Mouse (Mus musculus) spleen, postnatal 36 days (tissue): ENCODE measurements around the gene 4930452B06Rik.
"Not testable (repeated sequence)": the region's sequence is repeated elsewhere in the genome, so short reads cannot be mapped to it uniquely, and the experiment has no call there.

Experiments used
- DNase-seq, 2 experiments: peaks; one replicate each; pipeline ENCODE4 v3.0.0; 2022; ENCODE audit warnings: low spot score in 2 of 2, mixed read lengths in 1 of 2

The 4930452B06Rik gene

DNA sequence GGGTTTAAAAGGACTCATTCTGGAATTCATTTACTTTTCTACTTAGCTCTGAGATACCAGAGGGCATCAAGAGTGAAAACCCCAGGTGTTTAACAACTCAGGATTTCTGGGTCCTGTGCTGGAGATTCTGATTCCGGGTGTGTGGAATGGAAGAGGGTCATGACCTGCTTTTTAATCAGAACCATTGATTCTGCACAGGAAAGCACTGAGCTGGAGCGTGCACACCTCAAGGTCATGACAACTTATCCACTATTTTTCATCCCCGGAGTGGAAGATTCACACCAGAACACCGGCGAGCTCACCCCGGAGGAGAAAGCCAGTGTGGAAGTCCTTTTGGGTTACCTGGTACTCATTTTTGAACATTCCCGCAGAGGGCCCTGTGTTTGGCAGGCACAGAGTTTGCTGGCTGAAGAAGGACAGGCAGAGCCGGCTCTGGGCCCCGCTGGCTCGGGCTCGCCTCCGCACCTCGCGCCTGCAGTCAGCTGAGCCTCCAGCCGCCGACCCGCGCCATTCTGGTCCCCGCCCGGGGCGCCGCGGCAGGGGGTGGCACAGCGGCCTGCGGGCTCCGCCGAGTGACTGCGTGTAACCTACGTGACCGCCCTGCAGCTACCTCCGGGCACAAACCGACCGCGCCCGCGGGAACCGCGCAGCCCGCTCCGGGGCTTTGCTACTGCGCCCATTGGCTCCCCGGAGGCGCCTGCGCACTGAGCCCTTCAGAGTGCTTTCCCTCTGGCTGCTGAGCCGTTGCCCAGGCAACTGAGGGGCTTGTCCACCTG, at the start of gene 4930452B06Rik:
Gene 4930452B06Rik (minus strand): TSS at position 605 of the 776 bp plus-strand sequence.
- peak; percentile 8 for DNase-seq

DNA sequence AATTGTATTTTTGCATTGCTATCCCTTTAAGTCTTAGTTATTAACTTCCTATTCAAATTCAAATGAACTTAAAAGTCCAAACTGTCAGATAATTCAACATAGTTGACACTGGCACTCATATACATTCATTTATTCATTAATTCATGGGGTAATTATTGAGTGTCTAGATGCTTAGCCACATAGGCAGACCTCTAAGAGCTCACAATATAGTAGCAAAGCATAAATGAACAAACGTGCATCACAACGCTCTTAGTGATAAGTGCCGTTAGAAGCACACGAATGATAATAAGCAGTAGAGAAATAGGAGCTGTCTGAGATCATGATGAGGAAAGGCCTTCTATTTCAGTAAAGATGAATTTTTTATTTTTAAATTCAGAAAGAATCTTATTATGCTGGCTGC, 46.6 kb upstream of the 4930452B06Rik start:
- no peak for DNase-seq

DNA sequence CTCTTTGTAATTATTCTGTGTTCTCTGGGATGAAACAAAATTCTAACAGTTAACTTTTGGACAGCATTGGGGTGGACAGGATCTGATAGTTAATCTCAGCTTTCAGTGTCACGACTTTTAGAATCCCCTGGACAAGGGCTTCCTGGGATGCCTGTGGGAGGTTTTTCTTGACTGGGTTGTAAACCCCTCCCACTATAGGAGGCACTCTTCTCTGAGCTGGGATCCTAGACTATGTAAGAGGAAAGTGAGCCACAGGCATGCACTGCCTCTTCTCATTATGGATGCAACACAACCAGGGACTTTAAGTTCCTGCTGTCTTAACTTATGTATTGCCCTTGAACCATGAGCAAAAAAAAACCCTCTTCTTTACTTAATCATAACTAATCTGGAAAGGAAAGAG, 23.4 kb upstream of the 4930452B06Rik start:
- no peak for DNase-seq

DNA sequence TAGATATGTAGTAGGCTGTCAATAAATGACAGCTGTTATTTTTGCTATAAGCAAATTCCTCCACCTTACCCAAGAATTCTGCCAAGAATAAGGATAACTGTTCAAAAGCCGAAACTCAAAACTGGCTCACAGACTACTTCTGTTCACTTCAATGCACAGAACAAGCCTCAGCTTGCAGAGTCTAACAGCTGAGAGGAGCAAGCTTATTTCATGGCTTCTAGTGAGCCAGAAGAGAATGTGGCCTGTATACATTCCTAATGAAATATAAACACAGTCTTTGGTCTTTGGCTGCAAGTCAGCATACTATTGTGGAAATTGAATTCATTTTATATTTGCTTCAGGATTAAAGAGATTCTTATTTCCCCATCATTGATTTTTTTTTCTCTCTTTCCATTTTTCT, 22.4 kb upstream of the 4930452B06Rik start:
- no peak for DNase-seq

DNA sequence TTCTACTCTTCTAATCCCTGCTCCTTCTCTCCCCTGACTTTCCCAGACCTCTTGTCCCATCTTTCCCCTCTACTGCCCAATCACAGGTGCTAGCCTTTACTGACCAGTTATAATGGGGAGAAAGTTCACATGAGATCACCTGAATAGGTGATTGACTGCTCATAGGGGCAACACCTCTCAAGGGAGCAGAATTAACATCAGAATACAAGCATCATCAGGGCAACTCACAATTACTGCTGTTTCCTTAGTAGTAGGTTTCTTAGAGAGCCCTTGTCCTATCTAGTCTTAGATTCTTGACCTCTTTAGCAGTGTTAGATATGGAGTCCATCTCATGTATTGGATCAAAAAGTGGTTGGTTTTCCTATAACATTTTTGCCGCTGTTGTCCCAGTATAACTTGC, 20.1 kb upstream of the 4930452B06Rik start:
- no peak for DNase-seq

DNA sequence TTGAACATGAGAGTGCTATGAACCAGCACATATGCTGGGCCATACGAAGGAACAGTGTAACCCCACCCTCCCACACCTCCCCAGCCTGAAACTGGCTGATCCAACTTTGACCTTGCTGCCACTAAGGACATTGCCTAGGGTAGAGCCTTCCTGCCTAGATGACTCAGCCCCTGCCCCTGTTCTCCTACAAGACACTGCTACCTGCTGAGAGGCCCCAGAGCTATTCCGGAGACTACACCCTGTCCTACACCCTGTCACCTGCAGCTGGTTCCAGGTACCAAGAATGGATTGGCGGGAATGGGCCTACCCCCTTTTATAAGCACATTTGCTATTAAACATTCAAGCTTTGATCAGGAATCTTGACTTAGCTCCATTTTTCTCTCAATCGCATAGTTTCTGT, 13.9 kb upstream of the 4930452B06Rik start:
- DNase-seq: no peak

DNA sequence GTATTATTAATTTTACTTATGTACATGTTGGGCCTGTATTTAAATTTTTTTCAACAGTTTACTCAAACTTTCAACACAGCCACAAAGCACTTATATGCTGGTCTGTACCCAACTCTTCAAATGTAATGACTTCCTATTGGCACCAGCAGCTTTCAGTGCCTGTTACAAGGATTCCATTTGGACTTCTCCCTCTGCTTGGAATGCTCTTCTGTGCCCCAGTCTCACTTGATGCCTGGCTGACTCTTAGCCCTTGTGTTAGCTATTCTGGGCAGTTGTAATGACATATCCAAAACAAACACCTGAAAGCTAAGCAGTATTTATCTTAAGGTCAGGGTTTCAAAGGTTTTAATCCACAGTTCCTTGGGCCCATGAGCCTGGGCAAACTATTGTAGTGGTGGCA, 5.7 kb downstream of the 4930452B06Rik start:
- no peak for DNase-seq

- DNase-seq: no peak
These were observed 24.3 kb downstream of the 4930452B06Rik start for GRCm38 (mm10) chr14:8641650-8642279.

DNA sequence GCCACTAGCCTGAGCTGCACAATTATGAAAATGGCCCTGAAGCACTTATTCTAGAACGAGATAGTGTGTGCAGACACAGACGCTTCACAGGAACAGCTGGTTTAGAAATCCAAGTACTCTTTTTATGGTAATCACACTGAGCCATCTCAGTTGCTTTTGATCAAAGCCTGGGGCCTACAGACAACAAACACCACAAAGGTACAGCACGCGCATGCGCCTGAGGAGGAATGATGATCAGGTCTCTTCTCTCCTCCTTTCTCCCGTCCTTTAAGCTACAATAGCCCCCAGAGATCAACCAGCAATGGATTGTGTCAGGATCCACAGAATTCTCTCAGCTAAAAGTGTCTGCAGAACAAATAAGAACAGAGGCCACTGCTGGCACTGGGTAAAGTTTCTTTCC, 33.8 kb downstream of the 4930452B06Rik start:
- no peak for DNase-seq

DNA sequence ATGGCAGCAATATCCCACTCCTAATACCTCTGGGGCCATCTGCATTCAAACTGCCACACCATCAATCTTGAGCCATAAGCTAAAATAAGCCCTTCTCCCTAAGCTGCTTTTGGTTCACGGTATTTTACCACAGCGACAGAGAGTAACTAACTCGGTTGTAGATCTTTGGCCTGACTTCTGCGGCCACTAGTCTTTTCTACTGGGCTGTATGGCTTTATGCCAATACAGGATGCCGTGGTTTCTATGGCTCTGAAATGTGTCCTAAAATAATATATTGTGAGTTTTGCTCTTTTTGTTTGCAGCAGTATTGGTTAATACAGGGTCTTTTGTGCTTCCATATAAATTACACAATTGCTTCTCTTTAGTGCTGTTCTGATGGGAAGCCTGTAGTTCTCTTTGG, 37.6 kb downstream of the 4930452B06Rik start:
- DNase-seq: no peak

DNA sequence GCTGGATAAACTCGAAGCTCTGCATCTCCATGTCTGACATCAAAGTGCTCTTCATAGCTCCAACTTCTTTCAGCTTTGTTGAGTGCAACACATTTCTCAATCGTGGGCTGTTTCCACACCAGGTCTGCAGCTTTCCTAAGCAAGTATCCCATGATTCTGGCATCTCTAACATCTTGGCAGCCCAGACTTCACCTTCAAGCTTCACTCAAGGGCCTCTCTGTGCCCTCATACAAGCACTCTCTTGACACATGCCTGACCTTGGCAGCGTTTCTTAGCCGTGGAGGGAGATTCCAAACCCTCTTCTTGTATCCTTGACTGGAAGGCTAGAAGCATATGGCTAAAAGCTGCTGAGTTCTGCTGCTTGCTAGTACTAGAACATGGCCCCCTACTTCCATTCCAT, 38.6 kb downstream of the 4930452B06Rik start:
- no peak for DNase-seq

DNA sequence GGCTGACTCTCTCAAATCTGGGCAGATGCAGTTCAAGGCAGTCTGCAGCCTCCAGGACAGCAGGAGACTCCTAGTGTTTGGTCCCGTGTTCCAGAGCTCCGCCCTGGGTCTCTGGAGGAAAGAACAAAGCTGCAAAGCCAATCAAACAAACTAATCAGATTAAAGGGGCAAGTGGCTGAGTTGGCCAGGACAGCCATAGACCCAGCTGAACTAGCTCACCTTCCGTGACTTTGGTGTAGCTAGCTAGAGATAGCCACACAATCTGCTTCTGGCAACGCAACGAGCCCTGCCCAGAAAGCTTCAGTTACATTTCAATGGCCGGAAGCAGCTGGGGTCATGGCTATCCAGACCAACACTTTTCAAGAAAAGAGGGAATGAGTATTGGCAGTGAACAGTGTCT, 44.9 kb downstream of the 4930452B06Rik start:
- no peak for DNase-seq

GRCm38 (mm10) chr14:8620580-8620979, 45.5 kb downstream of the 4930452B06Rik start:
- no peak for DNase-seq

DNA sequence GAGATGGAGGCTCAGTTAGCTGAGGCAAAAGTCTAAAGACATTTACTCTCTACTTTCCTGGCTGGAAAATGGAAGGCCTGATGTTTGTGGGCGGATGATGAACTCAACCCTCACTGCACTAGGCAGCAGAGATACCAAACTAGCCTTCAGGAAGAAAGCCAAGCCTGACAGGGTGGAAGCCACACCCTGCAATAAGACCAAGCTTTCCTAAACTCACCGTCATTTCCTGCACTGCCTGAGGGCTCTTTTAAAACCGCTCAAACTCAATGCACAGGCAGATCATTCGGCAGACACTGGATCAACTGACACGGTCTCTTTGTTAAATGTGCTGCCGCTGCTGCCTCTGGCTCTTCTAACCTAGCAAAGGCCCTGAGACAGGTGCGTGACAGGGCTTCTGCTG, 50.4 kb downstream of the 4930452B06Rik start:
- no peak for DNase-seq

- not testable (repeated sequence) for DNase-seq
These were observed 51.6 kb downstream of the 4930452B06Rik start for GRCm38 (mm10) chr14:8614430-8614829.

DNA sequence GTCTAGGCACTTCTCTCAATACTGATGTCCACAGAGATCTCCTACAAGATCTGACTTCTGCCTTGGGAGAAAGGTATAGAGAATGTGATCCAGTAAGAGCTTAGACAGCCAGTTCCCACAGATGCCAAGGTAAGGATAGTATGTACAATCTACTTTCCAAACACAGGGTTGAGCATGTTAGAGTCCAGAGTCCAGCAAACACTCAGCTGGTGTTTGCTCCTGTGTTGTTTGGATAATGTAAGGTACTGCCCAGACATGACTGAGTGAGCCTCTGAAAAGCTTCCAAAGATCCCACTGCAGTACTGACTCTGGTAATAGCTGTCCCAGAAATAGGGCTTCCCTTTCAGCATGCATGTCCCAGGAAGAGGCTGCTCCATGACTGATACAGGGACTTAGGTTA, 54.0 kb downstream of the 4930452B06Rik start:
- DNase-seq: no peak

DNA sequence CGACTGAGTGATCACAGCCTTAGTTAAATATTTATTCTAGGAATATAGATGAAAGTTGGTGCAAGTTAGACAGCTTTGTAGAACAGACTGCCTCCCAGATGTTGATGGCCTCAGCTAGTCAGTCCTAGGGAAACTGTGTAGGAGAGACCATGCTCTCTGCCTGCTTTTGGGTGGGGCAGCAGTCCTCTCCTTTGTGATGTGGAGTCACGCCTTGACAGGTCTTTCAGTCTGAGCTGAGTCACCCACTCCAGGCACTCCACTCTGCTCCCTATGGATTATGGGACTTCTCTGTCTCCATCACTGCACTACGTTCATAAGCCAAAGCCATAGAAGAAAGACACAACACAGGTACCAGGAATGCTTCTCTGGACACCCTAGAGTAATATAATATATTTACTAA, 55.9 kb downstream of the 4930452B06Rik start:
- DNase-seq: no peak

DNA sequence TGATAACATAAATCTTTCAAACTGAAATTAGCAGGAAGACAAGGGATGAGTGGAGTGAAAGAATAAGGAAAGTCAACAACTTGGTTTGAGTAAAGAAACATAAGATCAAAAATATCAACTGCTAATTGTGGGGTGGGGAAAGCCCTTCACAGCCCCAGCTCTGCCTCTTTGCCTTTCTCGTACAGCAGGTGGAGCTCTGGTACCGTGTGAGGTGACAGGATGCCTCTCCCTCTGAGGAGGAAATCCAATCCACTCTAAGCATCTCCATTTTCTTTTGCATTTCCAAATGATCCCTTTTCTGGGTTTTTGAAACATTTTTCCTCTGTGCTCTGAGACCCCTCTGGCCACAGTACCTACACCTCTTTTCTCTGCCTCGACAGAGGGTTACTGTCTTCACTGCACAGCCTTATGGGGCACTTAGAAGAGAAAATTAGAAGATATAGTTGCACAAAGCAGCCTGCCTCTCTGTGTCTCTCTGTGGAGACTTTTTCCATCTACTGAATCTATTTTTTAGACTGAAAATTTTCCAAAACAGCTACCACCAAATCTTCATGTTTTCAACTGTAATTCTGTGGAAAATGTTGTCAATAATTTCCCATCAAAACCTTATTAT, 57.4 kb downstream of the 4930452B06Rik start:
- DNase-seq: no peak

DNA sequence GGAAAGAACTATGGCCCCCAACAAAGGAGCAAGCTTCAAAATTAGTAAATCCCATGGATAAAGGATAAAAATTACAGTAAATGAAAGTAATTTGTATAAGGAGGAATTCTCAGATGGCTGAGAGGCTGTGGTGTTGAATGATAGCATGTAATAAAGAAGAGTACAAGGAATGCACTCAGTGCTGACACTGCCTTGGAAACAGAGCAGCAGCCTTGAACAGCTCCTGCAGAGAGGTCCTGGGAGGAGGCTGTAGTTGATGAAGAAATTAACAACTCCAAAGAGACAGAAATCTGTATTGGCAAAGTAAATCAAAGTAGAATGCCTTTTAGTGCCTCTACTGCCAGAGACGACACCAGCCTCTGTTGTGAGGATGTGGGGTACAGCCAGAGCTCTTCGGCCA, 61.1 kb downstream of the 4930452B06Rik start:
- DNase-seq: no peak

DNA sequence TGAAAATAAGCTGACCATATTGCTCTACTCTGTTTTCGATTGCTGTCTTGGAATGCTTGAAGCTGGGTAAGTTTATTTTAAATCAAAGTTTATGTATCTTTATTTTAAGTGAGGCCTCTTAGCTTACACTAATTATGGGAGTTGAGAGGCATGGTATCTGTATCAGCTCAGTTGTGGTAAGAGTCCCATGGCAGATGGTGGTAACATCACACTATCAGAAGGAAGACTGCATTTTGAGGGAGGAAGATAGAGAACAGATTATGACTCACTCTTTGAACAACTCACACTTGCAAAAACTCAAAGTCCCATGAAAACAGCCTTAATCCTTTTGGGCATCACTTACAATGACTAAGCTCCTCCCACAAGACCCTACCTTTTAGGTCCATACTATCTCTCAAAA, 81.0 kb downstream of the 4930452B06Rik start:
- no peak for DNase-seq

- DNase-seq: not testable (repeated sequence)
These were observed 115.0 kb downstream of the 4930452B06Rik start for GRCm38 (mm10) chr14:8551006-8551405.

DNA sequence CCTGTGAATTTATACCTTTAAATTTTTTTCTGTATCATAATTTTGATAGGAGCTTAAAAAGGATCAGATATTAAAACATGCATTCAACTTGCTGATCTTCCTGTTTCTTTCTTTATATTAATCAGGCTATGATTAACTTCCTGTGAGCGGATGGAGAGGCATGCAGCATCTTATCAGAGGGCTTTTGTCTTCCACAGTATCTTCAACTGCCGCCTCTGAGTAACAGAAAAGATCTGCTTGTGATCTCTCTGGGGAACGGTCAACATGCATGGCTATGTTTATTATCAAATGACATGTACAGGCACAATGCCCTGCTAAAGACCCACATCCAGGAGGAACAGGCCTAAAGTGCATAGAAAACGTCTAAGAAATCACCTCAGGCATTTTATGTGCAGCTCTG, 116.9 kb downstream of the 4930452B06Rik start:
- no peak for DNase-seq

- no peak for DNase-seq
These were observed 130.0 kb downstream of the 4930452B06Rik start for GRCm38 (mm10) chr14:8536024-8536423.
